Mouse (Mus musculus): Measurements from ENCODE around the gene Fance.
"Not testable (repeated sequence)": the region's sequence is repeated elsewhere in the genome, so short reads cannot be mapped to it uniquely, and the experiment has no call there.

Gene Fance

GRCm38 (mm10) chr17:28293716-28294115 is 19.6 kb upstream of the Fance start:
- DNase-seq, result no peak

- no peak for DNase-seq
These were observed 18.6 kb upstream of the Fance start for GRCm38 (mm10) chr17:28294449-28295333.

GRCm38 (mm10) chr17:28298888-28299287 is 14.4 kb upstream of the Fance start:
- DNase-seq, result no peak

- DNase-seq, result no peak
These were observed 13.5 kb upstream of the Fance start for GRCm38 (mm10) chr17:28299669-28300320.

GRCm38 (mm10) chr17:28300323-28300722 is 13.0 kb upstream of the Fance start:
- DNase-seq, result no peak

GRCm38 (mm10) chr17:28300850-28301249 is 12.5 kb upstream of the Fance start:
- no peak for DNase-seq

- no peak for DNase-seq
These were observed 8.1 kb upstream of the Fance start for GRCm38 (mm10) chr17:28305172-28305571.

GRCm38 (mm10) chr17:28308297-28309195 is 4.8 kb upstream of the Fance start:
- DNase-seq, result peak; percentile 86 to 90

GRCm38 (mm10) chr17:28310831-28311230 is 2.5 kb upstream of the Fance start:
- no peak for DNase-seq

GRCm38 (mm10) chr17:28311366-28312132 is 1.8 kb upstream of the Fance start:
- DNase-seq, result no peak

- DNase-seq, result peak in 1 of 2 experiments; percentile 37
These were observed 797 bp upstream of the Fance start for GRCm38 (mm10) chr17:28312232-28313211.

GRCm38 (mm10) chr17:28313880-28314225 is 534 bp downstream of the Fance start:
- no peak for DNase-seq

GRCm38 (mm10) chr17:28315611-28316160 is 2.4 kb downstream of the Fance start:
- no peak for DNase-seq

- DNase-seq, result no peak
These were observed 3.2 kb downstream of the Fance start for GRCm38 (mm10) chr17:28316476-28316875.

GRCm38 (mm10) chr17:28317091-28317490 is 3.8 kb downstream of the Fance start:
- DNase-seq, result no peak

GRCm38 (mm10) chr17:28317725-28318124 is 4.4 kb downstream of the Fance start:
- no peak for DNase-seq

GRCm38 (mm10) chr17:28321700-28322099 is 8.4 kb downstream of the Fance start:
- no peak for DNase-seq

- no peak for DNase-seq
These were observed 10.5 kb downstream of the Fance start for GRCm38 (mm10) chr17:28323786-28324185.

- not testable (repeated sequence) for DNase-seq
These were observed 11.1 kb downstream of the Fance start for GRCm38 (mm10) chr17:28324416-28324815.

GRCm38 (mm10) chr17:28325751-28326150 is 12.4 kb downstream of the Fance start:
- DNase-seq, result no peak

GRCm38 (mm10) chr17:28326951-28327350 is 13.6 kb downstream of the Fance start:
- DNase-seq, result no peak

Data from lung, adult 18-20 months (tissue).